In genomic region chr6:145022966-145023725, GRCm38 (mm10) we compare ENCODE assay signal across 8 mouse cellular contexts. TPM values are rescaled to one million over a fixed set of nuclear protein-coding genes. Genes with fewer than 3 reads are reported as not detected.
DNase-seq lines count a peak whose midpoint lies in the region; ATAC-seq lines count a peak whose summit lies in the region.

No protein-coding gene starts in this region.

- no peaks in the 10 kb centered on the region for H3K27me3 ChIP-seq in neural tube, embryonic 11.5 days (ENCODE audit: control insufficient read depth, insufficient read depth, low read length)

- H3K4me3 ChIP-seq in neural tube, embryonic 11.5 days (ENCODE audit: low read depth, low read length): no peak overlapping the region

- 0 out of 2 replicates have a peak, but pooled peaks cover 3% of the 10 kb centered on the region for H3K9me3 ChIP-seq in neural tube, embryonic 11.5 days (ENCODE audit: control insufficient read depth, low read length)

- no peaks in the 10 kb centered on the region for H3K4me1 ChIP-seq in neural tube, embryonic 11.5 days (ENCODE audit: control insufficient read depth, insufficient read depth, low read length)

- no peak overlapping the region for H3K9ac ChIP-seq in neural tube, embryonic 11.5 days (ENCODE audit: low read length)

- no peak for ATAC-seq in neural tube, embryonic 11.5 days (ENCODE audit: insufficient read depth, low FRiP score, low TSS enrichment)

- H3K4me2 ChIP-seq in neural tube, embryonic 11.5 days (ENCODE audit: low read depth): no peak overlapping the region

- WGBS in neural tube, embryonic 11.5 days: 78% methylated on average over 14 of the region's 14 CpGs

- peak; percentile 23 to 33 for DNase-seq in adrenal gland, adult 18-20 months (ENCODE audit: low spot score in 2 of 2)
- DNase-seq in adrenal gland, adult 8-10 months: no peak
- DNase-seq in layer of hippocampus, postnatal 10 days (ENCODE audit: low spot score in 2 of 2): peak; percentile 55 to 62
- no peak for DNase-seq in layer of hippocampus, adult 9-10 months (ENCODE audit: low spot score)
- DNase-seq in MEL-GATA-1-ER (ENCODE audit: extremely low read depth, low read depth): peak; percentile 14
- DNase-seq in embryo, embryonic 11.5 days (ENCODE audit: low read depth, low spot score): peak; percentile 30
- DNase-seq in neural tube, embryonic 11.5 days (ENCODE audit: low spot score): peak; percentile 43
- DNase-seq in heart, adult 11 months: no peak

- H3K36me3 ChIP-seq in neural tube, embryonic 11.5 days (ENCODE audit: control insufficient read depth, insufficient read depth, low read length): no peaks in the 10 kb centered on the region

- H3K27ac ChIP-seq in neural tube, embryonic 11.5 days (ENCODE audit: low read depth, low read length): no peak overlapping the region

RNA-seq across cellular contexts. Expression of gene Bcat1, which starts 52.8 kb away (rescaled TPM):
- 10 to 100 TPM; 20.2 to 36.8 TPM for total RNA-seq in adrenal gland, adult 18-20 months (2021)
- 10 to 100 TPM; 24.6 to 48.2 (median 32.4) TPM for total RNA-seq in adrenal gland, adult 8-10 months (2022)
- 10 to 100 TPM; 78.6 to 79.6 TPM for total RNA-seq in layer of hippocampus, postnatal 10 days (2021)
- 112 and 114 TPM in 2 replicates for polyA plus RNA-seq in neural tube, embryonic 11.5 days (2014; fragmentation: Nextera tagmentation; extraction: Ambion mirVana)

Comparison
In these comparisons a context has a peak if more than half of its experiments do, and no peak if none do; other contexts are left out.
1. DNase-seq: peak in adrenal gland, adult 18-20 months (2 of 2), layer of hippocampus, postnatal 10 days (2 of 2), MEL-GATA-1-ER (single experiment), embryo, embryonic 11.5 days (single experiment) and neural tube, embryonic 11.5 days (single experiment); none in adrenal gland, adult 8-10 months (single experiment), layer of hippocampus, adult 9-10 months (single experiment) and heart, adult 11 months (single experiment).